Comparison of ENCODE assay signal across 8 mouse cellular contexts in genomic region chr15:96551569-96552380, GRCm38 (mm10).
DNase-seq lines count a peak whose midpoint lies in the region; ATAC-seq and TF ChIP-seq lines count a peak whose summit lies in the region.

No protein-coding gene starts in this region.

- in situ Hi-C loops in Patski (cut with MboI; ENCODE audit: low pct_unique_long_range_greater_than_20kb) = no loop called here

- H3K9me3 ChIP-seq in intestine, postnatal 0 days (ENCODE audit: control insufficient read depth) = no peaks in the 10 kb centered on the region
- no peaks in the 10 kb centered on the region for H3K9me3 ChIP-seq in limb, embryonic 11.5 days (ENCODE audit: control insufficient read depth, low read length)
- no peaks in the 10 kb centered on the region for H3K9me3 ChIP-seq in midbrain, embryonic 14.5 days (ENCODE audit: control insufficient read depth, low read length)

- H3K27me3 ChIP-seq in Patski = no peaks in the 10 kb centered on the region
- H3K27me3 ChIP-seq in intestine, postnatal 0 days (replicated peaks; ENCODE audit: control insufficient read depth, insufficient read depth, low read length) = no peaks in the 10 kb centered on the region
- no peaks in the 10 kb centered on the region for H3K27me3 ChIP-seq in limb, embryonic 11.5 days (ENCODE audit: control insufficient read depth, insufficient read depth, low read length)
- no peaks in the 10 kb centered on the region for H3K27me3 ChIP-seq in midbrain, embryonic 14.5 days (ENCODE audit: control insufficient read depth, insufficient read depth, low read length)
- H3K27me3 ChIP-seq in thymus, adult 2 months (ENCODE audit: control insufficient read depth, insufficient read depth, low read length) = no peaks in the 10 kb centered on the region

- 44% methylated on average over 9 of the region's 9 CpGs for WGBS in intestine, postnatal 0 days
- 59% methylated on average over 9 of the region's 9 CpGs for WGBS in limb, embryonic 11.5 days
- WGBS in midbrain, embryonic 14.5 days = 71% methylated on average over 9 of the region's 9 CpGs
- 68% methylated on average over 9 of the region's 9 CpGs for WGBS in thymus, adult 2 months

- no peaks in the 10 kb centered on the region for H3K36me3 ChIP-seq in intestine, postnatal 0 days (ENCODE audit: control insufficient read depth, insufficient read depth)
- no peaks in the 10 kb centered on the region for H3K36me3 ChIP-seq in limb, embryonic 11.5 days (ENCODE audit: control insufficient read depth, insufficient read depth, low read length)
- H3K36me3 ChIP-seq in midbrain, embryonic 14.5 days (ENCODE audit: control insufficient read depth, insufficient read depth, low read length) = no peaks in the 10 kb centered on the region
- H3K36me3 ChIP-seq in thymus, adult 2 months (ENCODE audit: control insufficient read depth, insufficient read depth, low read length) = no peaks in the 10 kb centered on the region

- no peak overlapping the region for H3K4me2 ChIP-seq in intestine, postnatal 0 days (replicated peaks; ENCODE audit: low read depth)
- no peak overlapping the region for H3K4me2 ChIP-seq in limb, embryonic 11.5 days (ENCODE audit: low read depth, severe bottlenecking)
- H3K4me2 ChIP-seq in midbrain, embryonic 14.5 days (ENCODE audit: low read length) = no peak overlapping the region

- CTCF ChIA-PET in Patski (lab: Charles Lee) = interaction anchor here (0.6 to 2.4 kb wide), 15 partner anchors 9 to 402 kb away, joined by 3 to 27 read pairs (median 4); no protein-coding TSS in a partner anchor

- H3K4me1 ChIP-seq in intestine, postnatal 0 days (replicated peaks; ENCODE audit: control insufficient read depth, insufficient read depth, low read length) = no peaks in the 10 kb centered on the region
- H3K4me1 ChIP-seq in limb, embryonic 11.5 days (ENCODE audit: control insufficient read depth, insufficient read depth, low read length) = no peaks in the 10 kb centered on the region
- H3K4me1 ChIP-seq in midbrain, embryonic 14.5 days (ENCODE audit: control insufficient read depth, insufficient read depth, low read length) = no peaks in the 10 kb centered on the region
- peaks cover 4% of the 10 kb centered on the region for H3K4me1 ChIP-seq in thymus, adult 2 months (replicated peaks; ENCODE audit: control insufficient read depth, insufficient read depth, low read length)

- H3K9ac ChIP-seq in intestine, postnatal 0 days (ENCODE audit: low read depth, low read length) = no peak overlapping the region
- H3K9ac ChIP-seq in limb, embryonic 11.5 days (ENCODE audit: low read length) = no peak overlapping the region
- no peak overlapping the region for H3K9ac ChIP-seq in midbrain, embryonic 14.5 days (replicated peaks; ENCODE audit: low read length)

- H3K27ac ChIP-seq in intestine, postnatal 0 days (ENCODE audit: low read depth, low read length) = no peak overlapping the region
- H3K27ac ChIP-seq in limb, embryonic 11.5 days (replicated peaks; ENCODE audit: low read depth, low read length) = no peak overlapping the region
- H3K27ac ChIP-seq in midbrain, embryonic 14.5 days (replicated peaks; ENCODE audit: low read depth, low read length) = no peak overlapping the region
- no peak overlapping the region for H3K27ac ChIP-seq in thymus, adult 2 months (ENCODE audit: control insufficient read depth, insufficient read depth, low read length)

- peak; percentile 74 for ATAC-seq in Patski
- ATAC-seq in common myeloid progenitor, adult 5-6 weeks (replicated peaks; ENCODE audit: low read depth, poor library complexity, severe bottlenecking) = peak; percentile 99
- peak; percentile 85 for ATAC-seq in intestine, postnatal 0 days
- no peak for ATAC-seq in limb, embryonic 11.5 days (ENCODE audit: insufficient number of reproducible peaks, low FRiP score, low TSS enrichment, low read depth)
- ATAC-seq in midbrain, embryonic 14.5 days (ENCODE audit: low FRiP score, low TSS enrichment) = peak; percentile 43; the same call in 1 of the 2 replicates

- DNase-seq in A20 (ENCODE audit: low read depth, low spot score) = peak; percentile 75
- peak; percentile 43 for DNase-seq in Patski (ENCODE audit: low read depth, low spot score)
- DNase-seq in gonadal fat pad, adult 2 months (ENCODE audit: low read depth) = peak; percentile 22
- peak; percentile 61 for DNase-seq in limb, embryonic 11.5 days (ENCODE audit: low spot score)
- peak; percentile 92 for DNase-seq in midbrain, embryonic 14.5 days
- peak; percentile 74 for DNase-seq in thymus, adult 2 months

- H3K4me3 ChIP-seq in intestine, postnatal 0 days (ENCODE audit: low read depth, low read length) = no peak overlapping the region
- no peak overlapping the region for H3K4me3 ChIP-seq in limb, embryonic 11.5 days (ENCODE audit: low read depth, low read length)
- H3K4me3 ChIP-seq in midbrain, embryonic 14.5 days (replicated peaks; ENCODE audit: low read depth, low read length) = no peak overlapping the region
- no peak overlapping the region for H3K4me3 ChIP-seq in thymus, adult 2 months (ENCODE audit: control insufficient read depth, insufficient read depth, low read length)

- TF ChIP-seq CTCF in Patski (IDR thresholded peaks at IDR 0.05) = peak; percentile 94
- peak; percentile 98 for TF ChIP-seq CTCF in intestine, postnatal 0 days (IDR thresholded peaks at IDR 0.05; ENCODE audit: low read depth)
- TF ChIP-seq CTCF in thymus, adult 2 months (IDR thresholded peaks at IDR 0.05; ENCODE audit: borderline replicate concordance, control insufficient read depth, extremely low read depth, insufficient read depth, low read length, poor library complexity) = no peak

- POLR2A ChIA-PET in Patski (lab: Charles Lee) = interaction anchor here (0.9 kb wide), 1 partner anchor 11 kb away, joined by 4 read pairs; no protein-coding TSS in a partner anchor

- TF ChIP-seq POLR2A in thymus, adult 2 months (IDR thresholded peaks at IDR 0.05; ENCODE audit: control insufficient read depth, extremely low read depth, insufficient read depth, low read length, poor library complexity) = no peak

Comparison
In these comparisons a context has a peak if more than half of its experiments do, and no peak if none do; other contexts are left out.
1. DNase-seq: peak in every context shown above with its lines; median percentile 92 in midbrain, embryonic 14.5 days; 75 in A20; 74 in thymus, adult 2 months; 61 in limb, embryonic 11.5 days; 43 in Patski; 22 in gonadal fat pad, adult 2 months.